Mouse (Mus musculus): Measurements from ENCODE around the gene Snrnp35. TPM values are rescaled to one million over a fixed set of nuclear protein-coding genes. Genes with fewer than 3 reads are reported as not detected.
A peak's percentile ranks its signal among the peaks of the same experiment; 100 is the strongest.

Gene Snrnp35
- total RNA-seq (2015; ENCODE audit: low replicate concordance) (3.8 TPM in 1 of 2 replicates, not detected in the other), total RNA-seq (2017; ENCODE audit: low replicate concordance) (6.0 and 6.8 TPM in 2 replicates)

DNA sequence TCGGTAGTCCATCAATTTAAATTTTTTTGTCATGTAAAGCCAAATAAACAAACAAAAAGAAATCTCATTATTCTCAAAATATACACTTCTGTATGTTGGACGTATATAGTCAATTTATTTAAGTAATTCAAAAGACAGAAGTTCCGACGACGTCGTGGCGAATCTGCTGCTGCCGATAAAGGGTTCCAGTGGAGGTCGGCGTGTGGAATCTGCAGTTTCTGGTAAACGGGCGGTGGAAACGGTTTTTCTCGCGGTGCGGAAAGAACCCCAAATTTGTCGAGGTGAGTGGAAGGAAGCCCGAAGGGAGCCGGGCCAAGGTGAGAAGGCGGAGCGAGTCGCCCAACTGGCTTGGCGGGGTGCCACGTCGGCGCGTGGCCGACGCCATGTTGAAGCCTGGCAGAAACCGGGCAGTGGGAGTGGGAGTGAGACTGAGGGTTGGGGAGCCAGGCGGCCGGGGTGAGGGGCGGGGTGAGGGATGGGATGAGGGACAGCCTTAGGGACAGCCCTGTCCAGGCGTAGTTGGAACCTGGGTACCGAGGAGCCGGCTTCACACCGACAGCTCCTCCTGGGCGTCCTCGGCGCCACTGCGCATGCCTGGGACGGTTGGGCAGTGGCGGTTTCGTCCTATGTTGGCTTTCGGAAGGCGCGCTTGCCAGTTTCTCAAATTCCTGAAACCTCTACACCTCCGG lies at the start of gene Snrnp35:
TSS of gene Snrnp35 (plus strand) at position 169 of the 689 bp plus-strand sequence.
- ATAC-seq (replicated peaks; ENCODE audit: low FRiP score, poor library complexity, severe bottlenecking): peak; percentile 85

DNA sequence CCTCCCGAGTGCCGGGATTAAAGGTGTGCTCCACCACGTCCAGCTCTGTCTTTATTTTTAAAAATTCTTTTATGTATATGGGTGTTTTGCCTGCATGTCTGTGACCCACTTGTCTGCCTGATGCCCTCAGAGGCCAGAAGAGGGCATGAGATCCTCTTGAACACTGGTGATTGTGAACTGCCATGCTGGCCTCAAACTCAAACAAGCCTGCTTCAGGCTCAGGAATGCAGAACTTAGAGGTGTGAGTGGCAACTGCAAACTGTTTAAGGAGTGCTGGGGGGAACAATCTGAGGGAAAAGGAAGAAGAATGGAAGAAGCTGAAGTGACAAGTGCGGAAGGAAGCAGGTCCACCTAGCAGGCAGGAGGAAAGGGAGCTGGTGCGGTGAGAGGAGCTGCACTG lies 44.7 kb upstream of the Snrnp35 start:
- ATAC-seq (replicated peaks; ENCODE audit: low FRiP score, poor library complexity, severe bottlenecking): no peak

DNA sequence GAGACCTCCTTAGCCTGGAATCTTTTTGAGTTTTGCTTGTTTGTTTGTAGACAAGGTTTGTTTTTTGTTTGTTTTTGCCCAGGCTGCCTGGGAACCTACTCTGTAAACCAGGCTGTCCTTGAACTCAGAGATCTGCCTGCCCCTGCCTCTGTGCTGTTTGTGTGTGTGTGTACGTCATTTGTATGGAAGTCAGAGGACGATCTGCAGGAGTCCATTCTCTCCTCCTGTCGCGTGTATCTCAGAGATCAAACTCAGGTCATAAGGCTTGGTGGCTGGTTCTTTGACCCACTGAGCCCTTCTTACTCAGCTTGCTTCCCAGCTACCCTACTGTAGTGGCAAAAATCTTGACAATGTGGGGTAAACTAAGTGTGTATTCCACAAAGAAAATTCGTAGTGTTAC lies 44.2 kb upstream of the Snrnp35 start:
- ATAC-seq (replicated peaks; ENCODE audit: low FRiP score, poor library complexity, severe bottlenecking): no peak

DNA sequence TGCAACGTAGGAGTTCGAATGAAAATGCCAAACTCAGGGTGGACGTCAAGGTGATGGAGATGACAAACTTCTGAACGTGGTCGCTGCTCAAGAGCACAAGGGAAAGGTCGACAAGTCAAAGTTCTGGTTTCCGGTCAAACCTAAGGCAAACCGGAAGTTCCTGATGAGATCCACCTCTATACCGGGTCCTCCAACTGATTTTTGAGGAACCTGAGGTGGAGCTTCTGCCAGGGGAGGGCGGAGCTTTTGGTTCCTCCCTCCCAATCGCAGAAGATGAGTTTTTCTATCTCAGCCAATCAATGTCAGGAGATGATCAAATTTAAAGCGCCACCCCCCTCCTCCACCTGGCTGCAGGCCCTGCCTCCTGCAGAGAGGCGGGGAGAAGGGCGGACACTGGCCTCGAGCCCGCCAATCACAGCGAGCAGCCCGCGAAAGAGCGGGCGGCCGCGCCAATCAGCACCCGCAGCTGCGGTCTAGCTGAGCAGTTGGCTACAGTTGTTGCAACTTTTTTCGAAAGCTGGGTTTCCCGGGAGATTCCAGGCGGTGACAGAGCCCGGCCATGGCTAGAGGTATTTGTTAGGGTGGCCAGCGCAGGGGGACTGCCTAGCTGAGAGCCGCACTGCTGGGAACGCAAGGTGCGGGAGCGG lies 43.4 kb upstream of the Snrnp35 start, which contains the start of gene Kmt5a:
TSS of gene Kmt5a (plus strand) at position 484 of the 647 bp plus-strand sequence.
- peak; percentile 89 for ATAC-seq (replicated peaks; ENCODE audit: low FRiP score, poor library complexity, severe bottlenecking)

DNA sequence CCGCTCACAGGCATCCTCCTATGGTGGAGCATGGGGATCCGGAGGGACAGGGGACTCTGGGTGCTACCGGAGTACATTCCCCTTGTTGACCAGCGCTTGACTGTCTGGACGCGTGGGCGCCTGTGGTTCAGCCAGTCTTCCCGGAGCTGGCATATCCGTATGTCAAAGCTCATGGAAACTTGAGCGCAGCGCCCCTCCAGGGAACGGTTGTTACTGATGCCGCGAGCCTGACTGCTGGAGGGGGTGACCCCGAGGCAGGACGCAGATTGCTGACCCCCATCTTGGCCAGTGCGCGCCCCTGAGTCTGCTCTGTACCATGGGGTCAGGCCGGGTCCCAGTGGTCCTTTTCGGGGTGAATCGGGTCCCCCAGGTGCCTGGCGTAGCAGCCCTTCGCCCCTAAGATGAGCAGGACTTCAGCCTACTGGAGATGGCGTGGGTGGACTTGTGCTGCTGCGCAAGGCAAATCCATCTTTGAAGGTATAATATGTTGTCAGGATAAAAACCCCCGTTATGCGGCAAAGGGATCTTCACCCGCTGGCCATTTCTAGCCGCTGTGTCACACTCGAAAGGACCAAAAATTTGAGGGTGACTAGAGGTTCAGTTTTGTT lies 42.7 kb upstream of the Snrnp35 start:
- peak; percentile 54 for ATAC-seq (replicated peaks; ENCODE audit: low FRiP score, poor library complexity, severe bottlenecking)

DNA sequence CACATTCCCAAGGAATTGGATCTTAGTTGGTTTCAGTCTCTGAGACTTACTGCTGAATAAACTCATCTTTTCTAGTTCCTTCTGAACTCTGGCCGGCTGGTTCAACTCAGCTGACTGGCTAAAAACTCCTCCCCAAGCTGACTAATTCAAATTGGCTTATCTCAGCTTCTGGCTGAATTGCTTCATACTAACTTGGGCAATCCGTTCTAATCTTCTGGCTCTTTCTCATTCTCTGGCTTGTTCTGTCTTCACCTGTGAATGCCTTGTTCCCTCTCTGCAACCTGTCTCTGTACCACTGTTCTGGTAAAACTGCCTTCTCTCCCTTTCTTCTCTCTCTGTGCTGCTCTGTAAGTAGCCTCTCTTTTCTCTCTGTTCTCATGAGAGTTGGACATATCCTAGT lies 40.3 kb upstream of the Snrnp35 start:
- ATAC-seq (replicated peaks; ENCODE audit: low FRiP score, poor library complexity, severe bottlenecking): no peak

DNA sequence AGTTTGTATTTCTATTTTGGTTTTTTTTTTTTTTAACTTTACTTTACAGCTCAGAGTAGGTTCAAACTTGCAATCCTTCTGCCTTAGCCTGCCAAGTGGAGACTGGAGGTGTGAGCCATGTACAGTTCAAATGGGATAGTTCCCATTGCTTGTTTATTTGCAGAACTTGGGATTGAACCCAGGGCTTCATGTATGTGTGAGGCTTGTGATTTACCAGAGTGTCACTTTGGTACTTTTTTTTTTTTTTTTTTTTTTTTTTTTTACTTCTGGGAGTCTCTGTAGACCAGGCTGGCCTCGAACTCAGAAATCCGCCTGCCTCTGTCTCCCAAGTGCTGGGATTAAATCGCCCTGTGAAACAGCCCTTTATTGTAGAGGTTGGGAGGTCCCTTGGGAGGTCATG lies 38.7 kb upstream of the Snrnp35 start:
- ATAC-seq (replicated peaks; ENCODE audit: low FRiP score, poor library complexity, severe bottlenecking): no peak

DNA sequence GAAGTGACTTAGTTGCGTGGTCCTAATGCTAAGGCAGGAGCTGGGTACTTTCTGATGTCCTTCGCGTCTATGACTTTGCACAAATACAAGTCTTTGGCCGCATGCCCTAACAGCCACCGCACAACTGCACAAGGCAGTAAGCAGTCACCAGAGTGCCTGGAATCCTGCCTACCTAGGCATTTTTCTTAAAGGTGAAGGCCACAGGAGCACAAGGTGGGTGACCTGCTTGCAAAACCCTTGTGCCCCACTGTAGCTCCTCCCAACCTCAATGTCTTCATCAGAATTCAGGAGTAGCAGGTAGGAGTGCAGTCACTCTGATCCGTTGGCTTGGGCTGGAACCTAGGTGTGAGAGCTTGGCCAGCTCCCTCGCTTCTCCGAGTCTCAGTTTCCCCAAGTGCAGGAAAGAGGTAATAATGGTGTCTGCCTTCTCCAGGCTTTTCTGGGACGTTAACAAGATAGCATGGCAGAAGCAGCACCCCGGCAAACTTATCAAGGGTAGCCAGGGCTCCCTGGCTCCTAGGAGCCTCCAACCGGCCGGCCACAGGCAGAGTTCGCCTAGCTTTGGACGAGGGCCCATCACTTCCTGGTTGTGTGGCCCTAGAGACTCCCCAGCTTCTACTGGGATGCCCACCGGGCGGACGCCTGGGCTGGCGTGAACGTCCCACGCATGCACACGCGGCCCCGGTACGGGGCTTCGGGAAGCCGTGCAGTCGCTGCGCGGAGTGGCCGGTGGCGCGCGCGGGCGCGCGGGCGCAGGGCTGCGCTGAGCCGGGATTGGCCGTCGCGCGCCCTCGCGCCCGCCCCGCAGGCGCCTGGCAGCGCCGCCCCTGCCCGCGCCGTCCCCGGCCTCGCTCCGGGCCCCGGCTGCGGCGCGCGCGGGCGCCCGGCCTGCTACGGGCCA lies 38.0 kb upstream of the Snrnp35 start:
- ATAC-seq (replicated peaks; ENCODE audit: low FRiP score, poor library complexity, severe bottlenecking): peak; percentile 54

DNA sequence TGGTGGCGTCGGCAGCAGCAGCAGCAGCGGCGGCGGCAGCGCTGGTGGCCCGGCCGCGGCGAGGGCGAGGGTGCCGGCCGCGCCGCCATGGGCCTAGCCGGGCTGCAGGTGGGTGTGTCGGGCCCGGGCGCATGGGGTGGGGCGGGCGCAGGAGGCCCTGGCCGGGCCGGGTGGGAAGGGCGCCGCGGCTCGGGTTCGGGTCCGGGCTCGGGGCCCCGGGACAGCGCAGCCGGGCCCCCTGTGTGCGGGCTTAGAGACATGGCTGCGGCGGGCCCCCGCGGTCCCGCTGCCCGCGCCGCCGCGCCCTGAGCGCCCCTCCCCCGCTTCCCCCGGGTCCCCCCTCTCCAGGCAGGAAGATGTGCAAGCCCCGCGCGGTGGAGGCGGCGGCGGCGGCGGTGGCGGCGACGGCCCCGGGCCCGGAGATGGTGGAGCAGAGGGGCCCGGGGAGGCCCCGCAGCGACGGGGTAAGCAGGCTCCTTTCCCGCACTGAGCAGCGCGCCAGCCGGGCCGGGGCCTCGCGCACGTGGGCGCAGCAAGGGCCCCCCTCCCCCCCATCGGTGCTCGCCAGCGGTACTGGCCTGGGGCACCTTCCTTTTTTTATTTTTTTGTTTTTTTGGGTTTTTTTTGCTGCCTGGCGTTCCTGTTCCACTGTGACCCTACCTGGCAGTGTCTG lies 37.2 kb upstream of the Snrnp35 start:
- peak; percentile 39; the same call in 1 of the 2 replicates for ATAC-seq (replicated peaks; ENCODE audit: low FRiP score, poor library complexity, severe bottlenecking)

DNA sequence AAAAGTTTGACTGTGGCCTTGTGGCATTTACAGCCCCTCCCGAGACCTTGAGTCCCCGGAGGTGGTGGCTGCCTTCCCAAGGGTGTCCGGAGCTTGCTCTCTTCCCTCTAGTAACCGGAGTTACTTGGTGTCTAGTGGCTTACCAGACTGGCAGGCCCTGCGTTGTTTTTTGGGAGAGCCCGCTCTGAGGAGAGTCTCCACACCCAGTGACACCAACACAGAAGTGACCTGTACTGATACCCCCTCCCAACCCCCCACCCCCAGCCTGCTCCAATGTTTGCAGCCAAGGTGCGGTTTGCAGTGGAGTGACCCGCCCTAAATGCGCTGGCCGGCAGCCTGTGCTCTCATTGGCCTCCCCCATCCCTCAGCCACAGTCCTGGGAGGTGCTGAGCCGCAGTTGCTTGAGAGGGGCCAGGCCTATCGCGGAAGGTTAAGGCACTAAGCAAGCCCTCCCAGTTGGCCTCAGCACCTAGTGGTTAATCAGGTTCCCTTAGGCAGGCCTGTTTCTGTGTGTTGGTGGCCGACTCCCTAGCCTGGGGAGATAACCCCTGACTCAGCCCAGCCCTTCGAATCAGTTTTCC lies 36.5 kb upstream of the Snrnp35 start:
- peak; percentile 56 for ATAC-seq (replicated peaks; ENCODE audit: low FRiP score, poor library complexity, severe bottlenecking)

DNA sequence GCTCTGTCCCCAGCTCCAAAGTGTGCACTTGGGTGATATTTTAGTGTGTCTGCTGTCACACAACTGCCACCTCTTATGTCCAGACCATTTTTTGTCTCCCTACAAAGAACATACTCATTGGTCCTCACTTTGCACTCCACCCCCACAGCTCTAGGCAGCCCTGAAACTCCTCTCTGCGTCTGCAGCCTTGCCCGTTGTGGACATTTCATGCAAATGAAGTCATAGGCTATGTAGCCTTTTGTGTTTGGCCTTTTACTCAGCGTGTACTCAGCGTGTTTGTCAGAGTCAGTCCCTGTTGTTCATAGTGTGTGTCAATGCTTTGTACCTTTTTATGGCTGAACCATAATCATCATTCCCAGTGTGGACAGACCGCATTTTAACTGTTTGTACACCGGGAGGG lies 33.4 kb upstream of the Snrnp35 start:
- no peak for ATAC-seq (replicated peaks; ENCODE audit: low FRiP score, poor library complexity, severe bottlenecking)

DNA sequence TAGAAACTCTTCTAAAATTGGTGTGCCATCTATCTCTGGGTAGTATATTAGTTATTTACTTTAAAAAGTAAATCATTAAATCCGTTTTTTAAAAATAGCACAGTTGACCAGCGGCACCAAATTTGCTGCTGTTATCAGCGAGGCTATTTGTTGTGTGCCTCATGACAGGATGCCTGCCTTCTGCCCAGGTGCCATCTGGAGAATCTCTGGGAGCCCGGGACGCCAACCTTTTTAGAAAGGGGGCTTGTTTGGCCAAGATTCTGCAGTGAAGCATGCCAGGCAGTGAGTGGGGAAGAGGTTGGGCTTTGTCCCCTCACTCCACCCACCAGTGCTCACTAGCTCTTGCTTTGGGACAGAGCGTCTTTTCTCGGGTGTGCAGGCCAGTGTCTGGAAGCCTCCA lies 32.9 kb upstream of the Snrnp35 start:
- ATAC-seq (replicated peaks; ENCODE audit: low FRiP score, poor library complexity, severe bottlenecking): no peak

DNA sequence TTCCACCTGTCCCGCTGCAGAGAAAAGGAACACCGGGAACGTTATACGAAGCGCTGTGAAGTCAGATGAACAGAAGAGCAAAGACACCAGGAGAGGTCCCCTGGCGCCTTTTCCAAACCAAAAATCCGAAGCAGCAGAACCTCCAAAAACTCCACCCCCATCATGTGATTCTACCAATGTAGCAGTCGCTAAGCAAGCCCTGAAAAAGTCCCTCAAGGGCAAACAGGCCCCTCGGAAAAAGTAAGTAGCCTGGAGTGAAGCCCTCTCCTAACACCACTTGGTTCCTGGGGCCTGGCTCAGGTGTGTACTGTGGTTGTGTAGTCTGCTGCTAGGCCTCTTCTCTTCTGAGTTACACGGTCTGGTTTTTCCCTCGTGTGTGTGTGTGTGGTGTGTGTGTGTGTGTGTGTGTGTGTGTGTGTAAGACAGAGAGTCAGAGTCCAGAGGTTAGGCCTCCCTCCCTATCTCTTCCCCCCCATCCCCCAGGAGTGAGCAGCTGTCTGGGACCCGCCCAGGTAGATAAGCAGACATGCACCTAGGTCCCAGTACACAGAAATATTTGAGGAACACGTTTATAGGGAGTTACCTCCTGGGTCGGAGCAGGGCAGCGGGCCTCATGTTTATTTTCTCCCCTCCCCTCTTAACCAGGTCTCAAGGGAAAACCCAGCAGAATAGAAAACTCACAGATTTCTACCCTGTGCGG lies 32.1 kb upstream of the Snrnp35 start:
- ATAC-seq (replicated peaks; ENCODE audit: low FRiP score, poor library complexity, severe bottlenecking): peak; percentile 36; the same call in 1 of the 2 replicates

DNA sequence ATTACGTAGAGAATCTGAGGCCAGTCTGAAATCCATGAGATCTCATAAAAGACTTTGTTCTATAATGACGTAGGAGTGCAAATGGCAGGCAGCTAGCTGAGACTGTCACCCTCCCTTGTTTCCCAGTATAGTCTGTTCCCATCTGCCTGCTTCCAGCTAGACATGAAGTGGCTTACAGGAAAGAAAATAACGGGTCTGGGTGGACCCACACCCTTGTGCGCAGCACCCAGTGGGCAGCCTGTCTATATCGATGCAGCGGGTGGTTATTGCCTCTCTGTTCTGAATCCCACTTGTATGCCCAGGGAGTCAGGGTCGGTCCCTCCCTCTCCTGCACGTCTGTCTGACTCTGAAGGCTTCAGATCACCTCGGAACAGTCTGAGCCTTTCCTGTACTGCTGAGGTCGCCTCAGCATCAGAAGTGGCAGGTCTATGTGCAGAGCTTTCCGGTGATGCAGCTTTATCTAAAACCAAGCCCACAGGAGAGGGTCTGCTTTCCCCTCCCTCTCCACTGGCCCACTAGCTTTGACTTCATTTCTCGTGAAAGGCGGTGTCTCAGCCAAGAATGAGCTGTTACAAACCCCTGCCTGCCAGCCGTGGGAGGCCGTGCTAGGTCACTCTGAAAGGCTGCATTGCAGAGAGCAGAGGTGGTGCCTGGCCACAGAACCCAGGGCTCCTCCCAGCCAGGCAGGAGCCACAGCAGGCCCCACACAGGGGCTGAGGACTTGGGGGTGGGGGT lies 30.3 kb upstream of the Snrnp35 start:
- ATAC-seq (replicated peaks; ENCODE audit: low FRiP score, poor library complexity, severe bottlenecking): no peak

DNA sequence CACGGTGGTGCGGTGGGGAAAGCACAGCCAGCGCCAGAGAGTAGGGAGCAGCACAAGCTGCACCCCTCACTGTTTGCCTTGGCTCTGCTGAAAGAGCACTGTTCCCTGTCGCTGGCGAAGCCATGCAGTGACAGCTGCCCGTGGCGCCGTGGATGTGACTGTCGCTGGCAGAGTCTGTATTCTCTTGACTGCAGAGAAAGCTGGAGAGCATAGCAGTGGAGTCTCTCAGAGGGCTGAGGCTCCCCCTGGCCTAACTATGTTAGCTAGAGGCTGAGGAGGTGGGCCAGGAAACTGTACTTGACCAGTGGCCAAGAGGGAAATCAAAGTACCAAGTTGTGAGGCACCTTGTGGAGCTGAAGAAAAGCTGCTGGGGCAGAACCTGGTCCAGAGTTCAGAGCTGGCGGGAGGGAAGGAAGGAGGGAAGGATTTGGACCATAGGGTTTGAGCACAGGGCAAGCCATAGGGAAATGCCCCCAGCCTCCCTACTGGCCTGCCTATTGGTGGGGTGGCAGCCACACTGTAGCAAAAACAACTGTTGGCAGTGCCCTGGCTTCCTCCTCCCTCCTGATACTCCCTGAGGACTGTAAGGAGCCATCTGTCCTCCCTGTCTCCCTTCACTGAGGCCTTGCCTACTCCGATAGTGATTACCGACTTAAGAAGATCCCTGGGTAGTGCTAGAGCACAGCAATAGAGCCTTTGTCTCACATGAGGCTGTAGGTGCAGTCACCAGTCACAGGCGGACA lies 29.4 kb upstream of the Snrnp35 start:
- ATAC-seq (replicated peaks; ENCODE audit: low FRiP score, poor library complexity, severe bottlenecking): no peak

DNA sequence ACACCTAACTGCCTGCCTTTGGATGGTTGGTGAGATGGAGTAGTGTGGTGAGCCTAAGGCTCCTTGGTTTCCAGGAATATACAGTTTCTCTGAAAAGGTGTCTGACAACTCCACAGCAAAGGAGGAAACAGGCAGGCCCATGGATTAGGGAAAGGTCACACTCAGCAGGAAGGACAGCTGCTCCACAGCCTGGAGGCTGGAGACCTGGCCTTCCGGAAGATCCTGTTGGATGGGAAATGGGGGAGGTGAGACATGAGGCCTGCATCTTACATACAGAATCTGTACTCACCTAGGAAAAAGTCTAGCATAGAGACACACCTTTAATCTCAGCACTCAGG lies 28.9 kb upstream of the Snrnp35 start:
- no peak for ATAC-seq (replicated peaks; ENCODE audit: low FRiP score, poor library complexity, severe bottlenecking)

DNA sequence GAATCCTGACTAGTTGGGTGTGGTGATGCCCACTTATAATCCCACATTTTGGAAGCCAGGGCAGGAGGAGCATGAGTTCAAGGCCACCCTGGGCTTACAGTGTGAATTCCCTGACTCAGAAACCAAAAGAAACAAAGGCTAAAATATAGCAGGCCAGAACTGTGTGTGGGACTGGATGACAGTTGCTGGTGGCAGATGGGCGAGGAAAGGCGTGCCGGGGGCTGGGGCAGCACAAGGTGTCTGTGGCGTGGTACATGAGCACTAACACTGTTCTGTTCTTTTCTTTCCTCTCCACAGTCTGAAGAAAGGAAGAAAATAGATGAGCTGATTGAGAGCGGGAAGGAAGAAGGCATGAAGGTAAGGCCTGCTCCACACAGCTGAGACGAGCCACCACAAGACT lies 26.2 kb upstream of the Snrnp35 start:
- no peak for ATAC-seq (replicated peaks; ENCODE audit: low FRiP score, poor library complexity, severe bottlenecking)
